Mouse (Mus musculus): ENCODE results near the gene Pde10a.

Gene Pde10a

DNA sequence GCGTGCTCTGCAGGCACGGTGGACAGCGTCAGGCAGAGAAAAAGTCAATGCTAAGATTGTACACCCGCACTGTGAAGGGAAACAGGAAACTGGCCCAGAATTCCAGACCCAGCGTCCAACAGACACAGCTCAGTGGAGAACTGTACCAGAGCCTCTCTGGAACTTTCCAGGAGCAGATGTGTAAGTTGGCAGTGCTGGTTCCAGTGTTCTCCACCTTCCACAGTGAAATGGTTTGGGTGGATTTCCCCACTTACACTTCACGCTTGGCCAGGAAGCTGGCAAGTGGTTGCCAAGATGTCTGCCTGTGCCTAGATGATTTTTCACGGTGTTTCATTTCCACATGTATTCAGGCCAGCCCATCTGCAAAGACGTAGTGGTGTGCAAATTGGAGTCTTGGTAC, 32.8 kb downstream of the Pde10a start:
- ChIA-PET POLR2A (no interaction called here), CTCF (no interaction called here)

DNA sequence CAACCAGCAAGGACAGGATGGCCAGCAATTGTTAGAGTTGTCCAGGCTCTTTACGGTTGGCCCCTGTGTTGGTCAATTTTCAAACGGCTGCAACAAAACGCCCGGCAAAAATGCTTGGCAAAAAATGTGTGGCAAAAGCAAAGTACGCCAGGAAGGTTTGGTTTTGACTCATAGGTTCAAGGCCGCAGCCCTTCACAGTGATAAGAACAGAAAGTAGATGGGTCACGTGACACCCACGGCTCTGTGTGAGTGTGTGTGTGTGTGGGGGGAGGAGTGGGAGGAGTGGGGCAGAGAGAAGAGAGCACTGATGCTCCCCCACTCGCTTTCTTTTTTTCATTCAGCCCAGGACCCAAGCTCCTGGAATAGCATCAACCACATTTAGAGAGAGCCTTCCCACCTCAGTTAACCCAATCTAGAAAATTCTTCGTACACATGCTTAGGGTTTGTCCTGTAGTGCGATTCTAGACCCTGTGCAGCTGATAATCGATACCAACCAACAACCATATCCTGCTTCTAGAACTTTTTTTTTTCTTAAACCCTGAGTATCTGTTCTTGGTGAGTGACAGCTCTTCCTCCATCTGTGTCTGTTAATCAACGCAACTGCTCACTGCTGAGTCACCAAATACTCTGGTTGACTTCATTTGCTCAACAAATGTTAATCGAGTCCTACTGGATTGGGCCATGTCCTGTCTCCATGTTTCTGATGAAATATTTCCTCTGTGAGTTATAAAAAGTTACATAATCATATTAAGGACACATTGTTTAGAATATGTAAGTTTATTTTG, 37.1 kb downstream of the Pde10a start:
- CTCF ChIA-PET: no interaction called here
- POLR2A ChIA-PET: no interaction called here

DNA sequence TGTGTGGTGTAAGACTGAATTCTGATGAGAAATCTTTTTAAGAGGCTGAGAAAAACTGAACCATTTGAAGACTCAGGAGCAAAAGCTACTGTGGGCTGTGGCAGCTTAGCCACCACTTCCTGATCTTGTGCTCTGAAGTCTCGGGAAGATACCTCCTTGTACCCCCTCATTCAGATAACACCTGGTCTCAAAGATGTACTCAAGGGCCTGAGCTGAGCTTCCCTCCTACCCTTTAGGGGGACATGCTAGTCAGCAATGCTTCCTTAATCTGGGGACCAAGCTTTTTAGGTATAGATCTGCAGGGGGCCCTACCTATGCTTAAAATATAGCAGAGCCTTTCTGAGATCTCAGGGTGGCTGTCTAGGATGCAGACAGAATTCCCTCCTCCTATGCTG, 37.7 kb downstream of the Pde10a start:
- ChIA-PET POLR2A (no interaction called here), CTCF (no interaction called here)

DNA sequence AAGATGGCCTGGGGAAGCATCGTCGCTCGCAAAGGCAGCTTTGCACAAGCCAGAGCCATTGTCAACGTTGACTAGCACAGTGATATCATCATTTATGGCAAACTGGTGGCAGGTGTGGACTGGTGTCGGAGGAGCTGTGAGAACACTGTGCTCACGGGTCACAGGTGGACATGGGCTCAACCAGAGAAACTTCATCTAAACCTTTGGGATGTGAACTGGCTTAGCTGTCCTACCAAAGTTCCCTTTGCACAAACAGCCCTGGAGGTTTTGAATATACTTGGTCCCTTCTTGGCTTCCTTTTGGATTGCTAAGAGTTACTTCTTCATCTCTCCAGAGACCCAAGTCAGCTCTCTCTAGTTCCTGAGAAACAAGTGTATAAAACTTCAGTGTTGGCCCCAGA, 41.7 kb downstream of the Pde10a start, which contains the start of gene Gm17087:
Gm17087 (minus strand) TSS at position 101 of the 400 bp plus-strand sequence.
- CTCF ChIA-PET: no interaction called here

DNA sequence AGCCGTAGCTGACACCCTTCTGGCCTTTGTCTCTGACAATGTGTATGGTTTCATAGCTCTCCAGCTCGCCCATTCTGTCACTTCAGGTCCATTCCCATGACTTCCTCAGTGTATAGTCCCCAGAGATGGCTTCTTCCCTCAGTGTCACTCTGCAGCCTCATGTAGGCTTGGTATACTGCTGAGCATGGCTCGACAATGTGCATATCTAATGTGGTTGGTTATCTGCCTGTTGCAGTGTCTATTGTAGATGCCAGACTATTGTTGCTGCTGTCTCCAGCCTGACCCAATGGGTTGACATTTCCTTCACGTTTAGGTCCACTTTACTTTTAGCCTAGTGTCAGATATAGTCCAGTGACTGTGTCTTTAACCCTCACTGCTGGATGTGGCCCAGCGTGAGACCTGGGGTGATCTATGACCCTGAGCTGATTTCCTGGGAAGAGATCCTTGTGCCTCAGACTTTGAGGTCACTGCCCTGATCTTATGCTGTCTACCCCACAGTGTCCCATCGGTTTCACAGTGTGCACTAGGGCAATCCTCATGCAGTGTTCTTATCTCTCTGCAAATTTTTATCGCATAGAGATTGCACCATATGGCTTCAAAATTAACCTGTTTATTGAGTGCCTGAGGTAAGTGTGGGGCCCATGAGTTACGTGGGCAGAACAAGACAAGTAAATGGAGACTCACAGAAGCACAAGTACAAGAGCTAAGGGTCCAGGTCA, 48.5 kb downstream of the Pde10a start:
- POLR2A ChIA-PET: no interaction called here
- CTCF ChIA-PET: no interaction called here

More for the DNA sequence above, 41.7 kb downstream of the Pde10a start, which contains the start of gene Gm17087:
- POLR2A ChIA-PET: no interaction called here

DNA sequence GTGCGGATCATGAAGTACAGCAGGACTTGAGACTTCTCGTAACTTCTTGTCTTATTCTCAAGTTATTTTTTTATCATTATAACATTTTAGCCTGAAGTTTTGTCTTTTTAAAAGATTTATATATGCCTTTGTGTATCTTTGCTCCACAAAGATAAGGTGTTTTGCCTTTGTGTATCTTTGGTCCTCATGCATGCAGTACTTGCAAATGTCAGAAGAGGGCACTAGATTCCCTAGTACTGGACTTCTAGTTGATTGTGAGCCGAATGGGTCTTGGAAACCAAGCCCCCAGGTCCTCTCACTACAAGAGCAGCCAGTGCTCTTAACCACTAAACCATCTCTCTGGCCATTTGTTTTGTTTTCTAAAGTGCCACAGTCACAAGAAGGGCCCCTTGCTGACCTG, 55.2 kb downstream of the Pde10a start:
- ChIA-PET CTCF (no interaction called here), POLR2A (no interaction called here)

DNA sequence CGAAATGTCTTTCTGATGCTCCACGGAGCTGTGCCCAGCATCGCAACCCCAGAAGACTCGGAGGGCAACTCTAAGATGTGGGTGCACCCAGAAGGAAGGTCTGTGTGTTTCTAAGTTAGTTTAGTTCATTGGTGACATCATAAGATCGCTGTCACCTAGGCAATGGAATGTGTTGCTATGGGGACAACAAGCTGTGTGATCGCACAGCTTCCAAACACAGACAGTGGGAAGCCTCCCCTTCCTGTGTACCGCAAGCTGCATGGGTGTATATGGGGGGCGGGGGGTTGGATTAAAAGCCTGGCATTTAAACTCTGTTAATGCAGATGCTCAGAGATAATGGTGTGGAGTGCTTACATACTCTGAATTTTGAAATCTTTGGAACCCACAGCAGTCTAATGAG, 56.4 kb downstream of the Pde10a start:
- ChIA-PET POLR2A (no interaction called here), CTCF (interaction anchor here (0.7 to 1.5 kb wide), 4 partner anchors 11 to 1194 kb away, joined by 3 to 10 read pairs (median 4); no protein-coding TSS in a partner anchor)

DNA sequence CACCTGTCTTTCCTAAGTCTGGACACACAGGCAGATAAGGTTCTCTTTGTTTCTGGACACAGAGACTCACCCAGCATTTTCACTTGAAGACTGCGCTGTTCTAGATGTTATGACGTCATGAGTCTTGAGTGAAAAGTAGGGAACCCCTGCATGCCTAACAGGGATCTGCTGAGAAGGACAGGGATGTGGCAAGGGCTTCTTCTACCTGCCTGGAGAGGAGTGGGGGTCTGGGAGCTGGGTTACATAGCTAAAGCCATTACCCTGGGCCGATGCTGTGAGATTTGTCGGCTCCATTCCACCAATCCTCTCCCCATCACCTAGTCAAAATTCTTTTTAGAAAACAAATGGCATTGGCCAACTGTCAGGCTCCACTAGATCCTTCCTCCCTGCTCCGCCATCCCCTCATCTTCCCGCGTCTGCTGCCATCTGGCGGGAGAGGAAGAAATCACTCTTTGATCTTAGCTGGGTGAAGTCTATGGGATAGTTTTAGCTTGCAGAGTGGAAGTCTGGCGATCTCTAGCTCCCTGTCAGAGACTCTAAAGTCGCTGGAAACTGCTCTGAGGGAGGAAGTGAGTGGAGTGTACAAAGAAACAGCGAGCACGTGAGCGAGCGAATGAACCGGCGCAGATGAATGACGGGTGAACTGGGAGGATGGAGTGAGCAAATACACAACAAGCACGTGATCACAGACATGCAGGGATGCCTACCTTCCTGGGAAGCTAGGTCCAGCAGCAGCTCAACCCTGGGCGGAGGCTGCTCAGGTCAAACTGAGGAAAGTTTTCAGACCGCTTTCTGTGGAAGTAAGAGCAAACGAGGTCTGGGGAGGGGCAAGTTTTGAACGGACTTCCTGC, 67.5 kb downstream of the Pde10a start:
- ChIA-PET POLR2A (interaction anchor here in 1 of 4 experiments (0.9 kb wide), 1 partner anchor 124 kb away, joined by 3 read pairs; no protein-coding TSS in a partner anchor), CTCF (interaction anchor here (0.5 to 1.9 kb wide), 36 partner anchors 8 to 1693 kb away, joined by 3 to 17 read pairs (median 3); no protein-coding TSS in a partner anchor)

DNA sequence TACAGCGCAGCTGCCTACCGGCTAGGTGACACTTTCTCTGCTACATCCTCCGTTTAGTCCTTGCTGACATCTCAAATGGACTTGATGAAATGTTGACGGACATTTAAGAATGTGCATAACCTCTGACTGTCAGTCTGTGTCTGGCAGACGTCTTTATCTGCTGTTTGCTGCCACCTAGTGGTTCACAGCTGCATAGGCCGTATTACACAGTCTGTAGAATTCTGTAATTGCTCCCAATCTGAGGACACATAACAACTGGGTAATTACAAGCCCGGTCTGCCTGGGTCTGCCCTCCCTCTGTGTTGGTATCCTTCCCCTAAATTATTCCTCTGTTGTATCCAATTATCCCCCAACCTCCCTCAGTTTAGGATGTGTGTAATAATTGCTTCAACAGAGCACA, 72.6 kb downstream of the Pde10a start:
- POLR2A ChIA-PET: no interaction called here
- CTCF ChIA-PET: interaction anchor here in 3 of 4 experiments (0.5 to 1.2 kb wide), 4 partner anchors 51 to 132 kb away, joined by 3 read pairs; no protein-coding TSS in a partner anchor

DNA sequence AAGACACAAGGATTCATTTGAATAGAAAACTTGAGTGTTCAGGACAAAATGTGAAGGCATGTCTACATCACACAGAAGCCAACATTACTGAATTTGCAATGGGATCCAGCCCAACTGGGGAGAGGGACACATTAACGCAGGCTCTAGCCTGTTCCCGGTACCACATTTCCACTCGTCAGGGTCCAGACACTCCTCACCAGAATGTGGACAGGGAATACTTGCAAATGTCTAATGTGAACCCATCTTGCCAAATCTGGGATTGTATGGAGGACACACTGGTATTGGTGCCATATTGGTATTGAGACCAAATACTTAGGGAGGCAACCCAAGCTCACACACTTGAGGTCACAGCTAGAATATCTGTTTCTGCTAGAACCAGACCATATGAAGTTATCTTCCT, 77.8 kb downstream of the Pde10a start:
- ChIA-PET CTCF (no interaction called here), POLR2A (no interaction called here)

DNA sequence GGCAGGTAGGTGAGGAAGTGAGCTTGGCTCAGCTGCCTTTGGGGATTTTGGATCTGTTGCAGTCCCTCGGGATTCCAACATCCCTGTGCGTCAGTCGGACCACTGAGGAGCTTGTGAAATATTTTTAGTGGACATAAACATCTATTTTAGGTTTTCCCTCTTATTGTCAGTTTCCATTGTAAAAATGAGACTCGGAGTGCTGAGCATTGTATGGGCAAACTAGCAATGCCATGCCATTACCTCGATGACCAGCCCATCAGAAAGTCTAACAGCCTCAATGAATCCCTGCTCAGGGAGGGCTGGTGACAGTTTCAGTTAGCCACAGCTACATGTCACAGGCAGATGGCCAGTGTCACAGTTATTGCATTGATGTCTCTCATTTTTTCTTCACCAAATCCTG, 80.7 kb downstream of the Pde10a start:
- ChIA-PET POLR2A (no interaction called here), CTCF (no interaction called here)

DNA sequence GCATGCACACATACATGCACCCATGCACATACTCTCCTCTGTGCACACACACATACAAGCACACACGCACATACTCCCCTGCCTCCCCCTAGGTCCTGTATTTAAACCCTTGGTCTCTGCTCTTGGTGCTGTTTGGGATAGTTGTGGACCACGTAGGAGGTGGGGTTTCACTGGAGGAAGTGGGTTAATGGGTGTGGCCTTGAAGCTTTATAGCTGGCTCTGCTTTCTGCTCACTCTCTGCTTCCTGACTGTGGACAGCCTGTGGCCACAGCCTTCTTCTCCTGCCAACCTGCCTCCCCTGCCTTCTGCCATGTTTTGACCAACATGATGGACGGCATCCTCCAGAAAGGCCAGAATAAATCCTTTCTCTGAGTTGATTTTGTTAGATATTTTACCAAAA, 81.5 kb downstream of the Pde10a start:
- CTCF ChIA-PET: no interaction called here

DNA sequence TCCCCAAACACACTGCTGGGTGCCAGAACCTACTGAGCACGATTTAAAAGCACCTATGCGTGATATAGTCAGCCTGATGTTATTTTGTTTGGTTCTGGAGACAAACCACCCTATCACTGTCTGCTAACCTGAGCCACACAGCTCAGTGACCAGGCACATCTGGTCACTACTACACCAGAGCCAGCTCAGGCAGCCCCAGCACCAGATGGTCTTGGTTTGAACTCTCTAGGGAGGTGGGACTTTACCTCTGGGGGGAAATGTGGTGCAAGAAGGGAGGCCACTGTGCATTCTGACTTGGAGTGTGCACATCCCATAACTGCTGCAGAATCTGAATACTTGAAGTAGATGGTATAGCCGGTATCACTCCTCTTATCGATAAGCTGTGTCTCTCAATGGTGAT, 86.7 kb downstream of the Pde10a start:
- ChIA-PET CTCF (no interaction called here), POLR2A (no interaction called here)

More for the DNA sequence above, 81.5 kb downstream of the Pde10a start:
- POLR2A ChIA-PET: no interaction called here

DNA sequence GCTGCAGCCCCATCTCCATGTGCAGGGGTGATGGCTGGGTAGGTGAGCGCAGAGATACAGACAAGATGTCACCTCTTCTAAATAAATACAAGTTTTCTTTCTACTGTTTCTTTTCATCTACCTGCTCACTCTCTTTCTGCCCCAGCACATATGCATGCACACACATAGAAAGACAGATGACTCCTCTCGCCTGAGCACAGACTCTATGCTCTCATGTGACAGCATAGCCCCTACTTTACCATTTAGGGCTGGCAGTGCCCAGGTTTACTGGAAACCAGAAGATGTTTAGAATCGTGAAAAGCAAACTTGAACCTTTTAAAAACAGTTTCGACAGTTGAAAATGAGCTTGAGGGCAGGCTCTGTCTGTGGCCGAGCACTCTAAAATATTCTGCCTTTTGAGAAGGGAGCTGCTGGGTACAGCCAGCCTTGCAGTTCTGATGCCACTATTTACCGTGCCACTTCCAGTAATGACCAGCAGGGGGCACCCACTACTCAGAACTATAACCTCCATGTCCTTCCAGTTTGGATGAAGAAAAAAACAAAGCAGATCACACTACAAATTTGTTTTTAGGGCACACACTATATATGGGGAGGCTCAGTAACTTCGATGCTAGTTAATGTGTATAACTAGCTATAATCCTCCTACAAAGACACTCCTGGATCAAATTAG, 88.8 kb downstream of the Pde10a start:
- ChIA-PET POLR2A (interaction anchor here in 1 of 4 experiments (0.9 kb wide), 1 partner anchor 873 kb away, joined by 3 read pairs; no protein-coding TSS in a partner anchor), CTCF (interaction anchor here in 3 of 4 experiments (0.7 to 1.6 kb wide), 7 partner anchors 8 to 321 kb away, joined by 3 to 6 read pairs (median 4); no protein-coding TSS in a partner anchor)

DNA sequence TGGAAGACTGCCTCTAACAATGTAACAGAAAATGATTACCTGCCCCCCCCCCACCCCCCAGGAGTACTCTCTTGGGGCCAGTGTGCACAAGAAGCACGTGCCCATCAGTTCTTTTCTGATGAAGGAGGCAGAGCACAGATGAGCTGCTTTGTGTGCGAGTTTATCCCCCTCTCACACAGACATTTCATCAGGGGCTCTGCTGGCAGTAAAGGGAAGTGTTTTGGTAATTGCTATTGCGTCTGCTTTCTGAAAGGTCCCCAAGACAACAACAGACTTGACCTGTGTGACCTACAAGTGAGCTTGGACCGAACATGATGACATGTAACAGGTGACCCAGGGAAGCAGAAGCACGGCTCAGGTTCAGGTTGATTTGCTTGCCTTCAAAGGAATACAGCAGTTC, 95.2 kb downstream of the Pde10a start:
- POLR2A ChIA-PET: no interaction called here
- CTCF ChIA-PET: interaction anchor here in 1 of 4 experiments (1.0 kb wide), 1 partner anchor 28 kb away, joined by 3 read pairs; no protein-coding TSS in a partner anchor

DNA sequence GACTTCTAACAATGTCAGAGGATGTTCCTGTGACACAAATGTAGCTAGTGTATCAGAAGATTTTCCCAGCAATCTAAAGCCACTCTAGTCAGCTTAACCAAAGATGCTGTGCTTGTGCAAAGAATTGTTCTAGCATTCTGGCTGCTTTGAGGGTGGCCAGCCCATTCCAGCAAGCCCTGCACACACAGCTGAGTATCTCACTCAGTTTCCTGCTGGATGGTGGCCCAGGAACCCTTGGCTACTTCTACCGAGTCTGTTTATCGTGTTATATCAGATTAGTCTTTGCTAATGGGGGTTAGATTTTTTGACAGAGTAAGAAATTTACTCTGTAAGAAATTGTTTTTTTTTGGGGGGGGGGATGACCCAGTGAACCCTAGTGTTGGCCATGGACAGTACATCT, 95.9 kb downstream of the Pde10a start:
- POLR2A ChIA-PET: no interaction called here
- CTCF ChIA-PET: interaction anchor here in 1 of 4 experiments (1.0 kb wide), 1 partner anchor 28 kb away, joined by 3 read pairs; no protein-coding TSS in a partner anchor

DNA sequence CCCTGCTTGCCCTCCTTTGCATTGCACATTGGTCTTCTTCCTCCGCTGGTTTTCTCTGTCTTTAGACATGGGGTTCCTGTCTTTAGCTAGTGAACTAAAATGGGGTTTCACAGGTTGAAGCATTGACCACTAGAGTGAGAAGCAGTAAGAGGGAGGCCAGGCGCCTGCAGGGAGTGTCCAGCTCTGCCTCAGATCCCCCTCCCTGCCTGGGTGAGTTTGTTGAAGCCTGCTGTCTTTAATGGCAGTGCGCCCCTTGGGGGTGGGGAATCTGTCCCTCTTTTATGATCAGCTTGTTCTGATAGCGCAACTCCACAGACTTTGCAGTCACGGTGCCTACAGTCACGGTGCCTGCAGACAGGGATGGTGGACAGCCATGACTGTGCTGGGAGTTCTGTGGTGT, 96.7 kb downstream of the Pde10a start:
- CTCF ChIA-PET: interaction anchor here in 1 of 4 experiments (1.2 kb wide), 1 partner anchor 8 kb away, joined by 4 read pairs; no protein-coding TSS in a partner anchor
- POLR2A ChIA-PET: no interaction called here

DNA sequence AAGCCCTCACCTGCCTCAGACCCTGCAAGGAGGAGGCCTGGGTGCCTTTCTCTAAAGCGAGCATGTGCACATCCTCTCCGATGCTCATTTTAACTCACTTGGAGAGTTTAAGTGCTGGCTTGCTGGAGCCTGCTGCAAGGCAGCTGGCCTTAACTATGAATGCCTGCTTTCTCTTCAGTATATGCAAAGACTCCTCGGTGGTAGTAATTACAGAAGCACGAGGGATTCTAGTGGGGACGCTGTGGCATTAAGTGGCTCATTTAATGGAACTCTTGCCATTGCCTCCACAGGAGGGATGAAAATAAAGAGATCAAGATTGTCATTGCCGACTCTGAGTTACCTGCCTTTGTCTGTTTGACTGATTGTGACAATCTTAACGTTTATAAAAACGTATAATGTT, 101.2 kb downstream of the Pde10a start:
- CTCF ChIA-PET: no interaction called here
- POLR2A ChIA-PET: no interaction called here

DNA sequence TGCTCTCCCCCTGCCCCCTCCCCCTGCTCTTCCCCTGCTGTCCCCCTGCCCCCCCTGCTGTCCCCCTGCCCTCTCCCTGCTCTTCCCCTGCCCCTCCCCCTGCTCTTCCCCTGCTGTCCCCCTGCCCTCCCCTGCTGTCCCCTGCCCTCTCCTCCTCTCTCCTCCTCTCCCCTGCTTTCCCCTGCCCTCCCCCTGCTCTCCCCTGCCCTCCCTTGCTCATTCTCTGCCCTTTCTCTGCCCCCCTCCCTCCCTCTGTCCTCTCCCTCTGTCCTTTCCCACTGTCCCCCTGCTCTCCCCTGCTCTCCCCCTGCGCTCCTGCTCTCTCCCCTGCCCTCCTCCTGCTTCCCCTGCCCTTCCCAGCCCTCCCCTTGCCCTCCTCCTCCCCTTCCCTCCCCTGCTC, 106.5 kb downstream of the Pde10a start:
- CTCF ChIA-PET: no interaction called here
- POLR2A ChIA-PET: no interaction called here
